Mouse (Mus musculus): ENCODE results near the gene Chrdl1. TPM values are rescaled to one million over a fixed set of nuclear protein-coding genes. Genes with fewer than 3 reads are reported as not detected.

Chrdl1 gene
- polyA plus RNA-seq (2017; shearing (Covaris generic)): under 1 TPM in 1 of 2 experiments, not detected in 1; 0.51 TPM

DNA sequence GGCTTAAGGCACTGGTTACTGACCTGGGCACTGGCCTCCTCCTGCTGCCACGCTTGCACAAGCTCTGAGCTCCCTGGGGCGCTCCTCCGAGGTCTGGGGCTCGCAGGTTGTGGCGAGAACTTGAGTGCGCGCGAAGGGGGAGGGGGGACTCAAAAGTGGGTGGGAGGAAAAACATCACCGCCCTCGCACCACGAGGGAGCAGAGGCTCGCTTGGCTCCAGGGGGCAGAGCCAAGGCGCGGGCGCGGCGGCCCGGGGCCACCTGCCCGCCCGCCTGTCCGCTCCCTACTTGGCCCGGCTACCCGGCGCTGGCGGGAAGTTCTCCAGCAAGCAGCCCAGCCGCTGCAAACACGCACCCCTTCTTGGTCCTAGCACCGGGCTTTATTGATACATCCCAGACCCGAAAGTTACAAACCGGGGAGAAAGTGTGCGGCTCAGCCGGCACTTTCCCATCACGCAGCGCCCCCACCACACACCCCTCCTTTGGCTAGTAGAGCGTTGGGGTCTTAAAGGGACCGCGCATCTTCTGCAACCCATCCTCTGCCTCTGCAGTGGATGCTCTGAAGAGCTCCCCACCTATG lies at the start of gene Chrdl1:
Gene Chrdl1, minus strand, starts transcription at position 472 of the 579 bp plus-strand sequence.

Other genes with a start within 250 kb of the Chrdl1 start
- gene Pak3, start 124.3 kb upstream of the Chrdl1 start, polyA plus RNA-seq (2017; shearing (Covaris generic)): under 1 TPM in 1 of 2 experiments, not detected in 1; 0.12 TPM